Mouse (Mus musculus): Measurements from ENCODE around the gene Bst2. TPM values are rescaled to one million over a fixed set of nuclear protein-coding genes. Genes with fewer than 3 reads are reported as not detected.

Bst2 gene
- total RNA-seq, 2 experiments from 2014 or later, result 47.0 to 49.1 TPM

DNA sequence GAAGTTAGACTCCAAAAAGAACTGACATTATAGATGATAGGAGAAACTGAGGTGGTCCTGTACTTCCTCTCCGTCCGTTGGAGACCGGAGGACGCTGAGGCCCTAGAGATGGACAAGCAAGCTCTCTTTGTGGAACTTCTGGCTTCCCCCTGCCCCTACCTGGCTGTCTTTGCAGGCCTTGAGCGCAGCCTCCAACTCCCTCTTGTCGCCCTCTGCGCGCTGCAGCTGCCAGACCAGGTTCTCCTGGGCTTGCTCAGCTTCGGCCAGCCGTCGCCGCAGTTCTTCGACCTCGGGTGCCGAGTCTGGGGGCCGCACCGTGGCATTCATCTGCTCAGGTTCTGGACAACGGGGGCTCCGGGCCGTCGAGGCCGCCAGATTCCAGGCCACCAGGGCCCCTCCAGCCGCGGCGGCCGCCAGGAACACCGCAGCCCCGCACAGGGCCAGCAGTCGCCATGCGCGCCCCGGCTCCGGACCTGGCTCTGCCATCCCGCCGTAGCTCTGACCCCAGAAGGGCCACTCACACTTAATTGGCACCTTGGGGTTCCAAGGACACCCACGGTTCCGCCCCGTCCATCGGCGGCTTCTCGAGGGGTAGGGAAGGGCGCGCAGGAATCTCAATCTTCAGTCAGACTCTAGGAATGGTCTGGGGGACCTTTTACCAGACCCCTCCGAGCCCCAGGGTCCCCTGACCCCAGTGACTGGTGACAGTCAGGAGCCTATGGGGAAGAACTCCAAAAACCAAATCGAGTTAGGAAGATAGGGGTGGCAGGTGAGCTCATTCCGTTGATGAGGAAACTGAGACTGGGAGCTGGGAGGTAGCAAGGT is 11.8 kb downstream of the Bst2 start, which contains the start of gene Ccdc194:
Ccdc194 (minus strand) TSS at position 486 of the 825 bp plus-strand sequence.
- ATAC-seq (replicated peaks; ENCODE audit: poor library complexity, severe bottlenecking), result no peak

DNA sequence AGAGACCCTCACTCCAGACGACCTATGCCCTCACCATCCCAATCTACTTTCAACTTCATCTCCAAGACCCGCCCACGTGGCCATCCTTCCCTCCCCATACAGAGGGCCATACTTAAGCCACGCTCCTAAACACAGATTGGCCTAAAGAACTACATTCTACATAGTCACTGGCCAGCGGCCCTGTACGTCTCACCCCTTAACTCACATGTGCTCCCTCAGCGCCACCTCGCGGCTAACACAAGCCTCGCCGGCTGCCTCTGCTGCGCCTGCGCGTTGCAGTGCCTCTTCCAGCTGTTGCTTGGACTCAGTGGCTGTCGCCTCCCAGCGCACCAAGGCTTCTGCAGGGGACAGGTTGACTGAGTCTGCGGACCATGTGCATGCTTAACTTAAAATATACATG is 15.6 kb downstream of the Bst2 start:
- ATAC-seq (replicated peaks; ENCODE audit: poor library complexity, severe bottlenecking), result peak; percentile 98

DNA sequence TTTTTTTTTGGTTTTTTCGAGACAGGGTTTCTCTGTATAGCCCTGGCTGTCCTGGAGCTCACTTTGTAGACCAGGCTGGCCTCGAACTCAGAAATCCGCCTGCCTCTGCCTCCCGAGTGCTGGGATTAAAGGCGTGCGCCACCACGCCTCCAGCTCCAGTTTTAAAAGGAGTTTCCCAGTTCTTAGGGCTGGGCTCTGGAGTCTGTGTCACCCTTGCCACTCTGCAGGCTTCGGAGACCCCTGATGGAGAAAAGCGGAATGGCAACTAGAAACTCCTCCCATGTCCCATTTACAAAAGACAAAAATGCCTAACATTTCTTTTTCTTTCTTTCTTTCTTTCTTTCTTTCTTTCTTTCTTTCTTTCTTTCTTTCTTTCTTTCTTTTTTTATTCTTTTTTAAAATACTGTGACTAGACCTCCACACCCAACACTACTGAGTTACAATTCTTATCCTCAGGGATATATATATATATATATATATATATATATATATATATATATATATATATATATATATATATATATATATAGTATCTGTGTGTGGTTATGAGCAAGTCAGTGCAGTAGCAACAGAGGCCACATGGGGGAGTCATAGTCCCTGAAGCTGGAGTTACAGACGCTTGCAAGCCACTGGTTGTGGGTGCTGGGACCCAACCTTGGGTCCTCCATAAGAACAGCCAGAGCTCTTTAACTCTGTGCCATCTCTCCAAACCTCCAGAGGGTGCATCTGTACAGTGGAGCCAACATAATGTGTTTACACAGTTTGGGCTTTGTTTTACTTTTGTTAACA is 18.0 kb downstream of the Bst2 start:
- peak; percentile 61 for ATAC-seq (replicated peaks; ENCODE audit: poor library complexity, severe bottlenecking)

DNA sequence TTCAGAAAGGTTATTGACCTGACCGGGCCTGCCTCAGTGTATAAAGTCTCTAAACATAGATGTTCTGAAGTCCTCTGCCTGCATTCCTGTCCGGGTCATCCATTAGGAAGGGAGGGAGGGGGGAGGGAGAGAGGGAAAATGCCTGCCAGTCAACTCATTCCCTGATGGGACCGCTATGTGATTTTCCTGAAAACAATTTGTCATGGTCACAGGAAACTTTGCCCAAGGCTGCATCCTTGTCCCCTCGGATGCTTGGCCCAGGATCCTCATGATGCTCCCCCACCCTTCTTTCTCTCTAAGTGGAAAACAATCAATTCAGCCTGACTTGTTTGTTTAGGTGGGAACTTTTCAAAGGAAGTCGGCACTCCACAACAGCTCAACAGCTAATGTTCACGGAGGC is 20.5 kb downstream of the Bst2 start:
- no peak for ATAC-seq (replicated peaks; ENCODE audit: poor library complexity, severe bottlenecking)

DNA sequence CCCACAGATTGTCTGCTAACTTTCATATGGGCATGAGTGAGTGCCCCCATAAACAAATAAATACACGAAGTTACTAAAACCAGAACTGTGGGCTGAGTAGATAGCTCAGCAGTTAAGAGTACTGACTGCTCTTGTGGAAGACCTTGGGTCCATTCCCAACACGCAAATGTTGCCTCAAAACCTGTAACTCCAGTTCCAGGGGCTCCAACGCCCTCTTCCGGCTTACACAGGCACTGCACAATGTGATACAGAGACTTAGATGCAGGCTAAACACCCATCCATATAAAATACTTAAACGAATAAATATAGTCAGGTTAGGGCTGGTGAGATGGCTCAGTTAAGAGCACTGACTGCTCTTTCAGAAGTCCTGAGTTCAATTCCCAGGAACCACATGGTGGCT is 22.2 kb downstream of the Bst2 start:
- no peak for ATAC-seq (replicated peaks; ENCODE audit: poor library complexity, severe bottlenecking)

DNA sequence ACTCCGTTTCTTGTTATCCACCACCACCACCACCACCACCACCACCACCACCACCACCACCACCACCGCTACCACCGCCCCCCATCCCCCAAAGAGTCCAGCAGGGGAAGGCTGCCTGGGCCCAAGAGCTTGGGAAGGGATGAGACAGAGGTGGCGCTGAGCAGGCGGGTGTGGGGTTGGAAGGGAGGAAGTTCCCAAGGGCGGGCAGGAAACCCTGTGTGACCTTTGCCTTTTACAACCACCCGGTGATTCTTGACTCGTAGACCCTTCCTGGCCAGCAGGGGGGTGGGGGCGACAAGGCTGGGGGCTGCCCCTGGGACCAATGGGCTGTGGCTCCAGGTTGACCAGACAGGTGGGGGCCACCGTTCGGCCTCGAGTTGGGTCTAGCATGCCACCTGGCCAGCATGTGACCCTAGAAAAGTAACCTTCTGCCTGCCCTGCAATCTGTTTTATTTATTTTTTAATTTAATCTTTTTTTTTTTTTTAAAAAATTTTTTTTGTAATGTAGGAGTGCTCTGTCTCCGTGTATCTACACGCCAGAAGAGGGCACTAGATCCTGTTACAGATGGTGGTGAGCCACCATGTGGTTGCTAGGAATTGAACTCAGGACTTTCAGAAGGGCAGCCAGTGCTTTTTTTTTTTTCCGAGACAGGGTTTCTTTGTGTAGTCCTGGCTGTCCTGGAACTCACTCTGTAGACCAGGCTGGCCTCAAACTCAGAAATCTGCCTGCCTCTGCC is 24.1 kb downstream of the Bst2 start:
- ATAC-seq (replicated peaks; ENCODE audit: poor library complexity, severe bottlenecking), result 0 out of 2 replicates have a peak, but pooled peaks have one; percentile 34

DNA sequence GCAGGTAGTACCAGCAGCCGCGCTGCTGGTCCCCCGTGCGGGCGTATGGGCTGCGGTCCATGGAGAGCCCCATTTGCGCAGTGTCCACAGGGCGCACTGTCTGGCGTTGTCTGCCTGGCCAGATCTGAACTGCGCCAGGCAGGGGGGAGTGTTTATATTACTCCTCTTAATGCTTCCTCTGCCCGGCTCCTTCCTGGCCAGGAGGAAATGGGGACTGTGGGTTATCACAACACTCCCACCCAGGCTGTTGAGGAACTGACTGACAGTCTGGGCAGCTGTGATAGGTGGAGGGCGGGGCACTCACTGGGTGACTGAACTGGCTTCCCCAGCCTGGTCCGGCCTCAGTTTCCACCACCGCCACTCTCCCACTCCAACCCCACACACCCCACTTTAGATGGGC is 25.6 kb downstream of the Bst2 start, which contains the start of gene Plvap:
Plvap (minus strand) TSS at position 109 of the 400 bp plus-strand sequence.
- peak; percentile 84 for ATAC-seq (replicated peaks; ENCODE audit: poor library complexity, severe bottlenecking)

DNA sequence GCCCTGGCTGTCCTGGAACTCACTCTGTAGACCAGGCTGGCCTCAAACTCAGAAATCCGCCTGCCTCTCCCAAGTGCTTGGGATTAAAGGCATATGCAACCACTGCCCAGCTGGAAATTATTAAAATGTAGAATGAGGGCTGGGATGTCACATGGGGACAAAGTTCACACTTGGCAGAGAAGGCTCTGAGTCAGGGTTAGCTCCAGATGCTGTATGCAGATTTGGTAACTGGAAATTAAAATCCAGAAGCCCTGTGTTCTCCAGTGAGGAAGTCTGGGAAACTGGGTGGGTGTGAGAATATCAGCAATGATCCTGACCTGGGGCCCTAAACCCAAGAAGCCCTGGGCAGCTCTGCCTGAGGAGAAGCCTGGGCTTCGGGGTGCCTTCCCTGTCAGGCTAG is 27.9 kb downstream of the Bst2 start:
- no peak for ATAC-seq (replicated peaks; ENCODE audit: poor library complexity, severe bottlenecking)

DNA sequence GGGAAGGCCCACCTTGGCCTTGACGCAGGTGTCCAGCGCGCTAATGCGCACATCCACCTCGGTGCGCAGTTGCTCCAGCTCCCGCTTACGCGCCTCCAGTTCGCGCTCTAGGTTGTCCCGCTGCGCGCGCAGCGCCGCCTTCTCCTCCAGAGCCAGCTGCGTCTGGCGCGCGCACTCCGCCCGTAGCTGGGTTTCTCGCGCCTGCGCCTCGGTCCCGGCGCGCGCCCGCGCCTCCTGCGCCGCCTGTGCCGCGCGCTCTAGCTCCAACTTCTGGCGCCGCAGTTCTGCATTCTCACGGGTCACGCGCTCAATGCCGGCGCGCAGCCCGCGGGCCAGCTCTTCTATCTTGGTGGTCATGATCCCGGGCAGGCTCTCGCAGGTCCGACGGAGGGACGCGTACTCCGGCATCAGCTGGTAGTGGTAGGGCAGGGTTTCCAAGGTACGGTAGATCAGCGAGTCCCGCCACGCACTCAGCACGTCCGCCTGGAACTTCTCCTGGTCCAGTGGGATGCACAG is 29.6 kb downstream of the Bst2 start:
- ATAC-seq (replicated peaks; ENCODE audit: poor library complexity, severe bottlenecking), result peak; percentile 68

DNA sequence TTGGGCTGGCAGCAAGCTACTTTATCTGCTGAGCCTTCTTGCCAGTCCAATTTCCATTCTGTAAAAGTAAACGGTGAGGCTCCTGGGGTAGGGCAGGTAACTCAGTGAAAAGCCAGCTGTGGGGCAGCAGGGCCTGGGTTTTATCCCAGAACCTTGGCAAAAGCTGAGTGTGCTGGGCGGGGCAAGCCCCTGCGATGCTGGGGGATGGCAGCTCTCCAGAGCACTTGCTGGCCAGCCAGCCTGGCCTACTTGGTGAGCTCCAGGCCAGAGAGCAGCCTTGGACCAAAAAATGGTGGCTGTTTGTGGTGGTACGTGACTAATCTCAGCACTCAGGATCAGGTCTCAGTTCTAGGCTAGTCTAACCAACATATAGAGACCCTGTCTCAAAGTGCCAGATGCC is 31.3 kb downstream of the Bst2 start:
- no peak for ATAC-seq (replicated peaks; ENCODE audit: poor library complexity, severe bottlenecking)

DNA sequence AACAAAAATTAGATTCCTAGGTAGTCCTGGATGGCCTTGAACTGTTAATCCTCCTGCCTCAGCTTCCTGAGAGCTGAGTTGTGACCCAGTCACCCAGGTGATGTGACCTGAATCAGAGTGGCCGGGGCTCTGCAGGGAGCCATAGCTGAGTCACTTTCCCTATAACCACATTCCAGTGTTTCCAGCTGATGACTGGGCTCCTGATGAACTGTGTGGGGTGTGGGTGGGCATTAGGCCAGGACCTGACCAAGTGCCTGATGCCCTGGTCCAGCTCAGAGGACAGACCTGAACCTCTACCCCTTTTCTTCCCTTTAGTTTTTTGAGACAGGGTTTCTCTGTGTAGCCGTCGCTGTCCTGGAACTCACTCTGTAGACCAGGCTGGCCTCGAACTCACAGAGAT is 31.9 kb downstream of the Bst2 start:
- no peak for ATAC-seq (replicated peaks; ENCODE audit: poor library complexity, severe bottlenecking)

DNA sequence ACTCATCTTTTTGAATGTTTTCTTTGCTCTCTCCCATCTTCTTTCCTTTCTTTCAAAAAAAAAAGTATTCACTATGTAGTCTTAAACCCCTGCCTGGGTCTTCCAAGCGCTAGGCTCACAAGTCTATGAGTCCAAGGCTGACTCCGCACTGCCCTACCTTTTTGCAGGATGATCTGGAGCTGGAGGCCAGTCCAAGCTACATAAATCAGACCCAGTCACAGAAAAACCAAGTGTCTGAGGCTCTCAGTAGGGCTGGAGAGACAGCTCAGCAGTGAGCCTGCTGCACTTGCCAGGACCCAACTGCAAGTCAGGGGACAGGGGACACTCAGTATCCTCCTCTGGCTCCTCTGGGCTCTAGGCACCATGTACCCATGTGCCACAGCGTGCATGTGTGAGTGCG is 32.9 kb downstream of the Bst2 start:
- no peak for ATAC-seq (replicated peaks; ENCODE audit: poor library complexity, severe bottlenecking)

DNA sequence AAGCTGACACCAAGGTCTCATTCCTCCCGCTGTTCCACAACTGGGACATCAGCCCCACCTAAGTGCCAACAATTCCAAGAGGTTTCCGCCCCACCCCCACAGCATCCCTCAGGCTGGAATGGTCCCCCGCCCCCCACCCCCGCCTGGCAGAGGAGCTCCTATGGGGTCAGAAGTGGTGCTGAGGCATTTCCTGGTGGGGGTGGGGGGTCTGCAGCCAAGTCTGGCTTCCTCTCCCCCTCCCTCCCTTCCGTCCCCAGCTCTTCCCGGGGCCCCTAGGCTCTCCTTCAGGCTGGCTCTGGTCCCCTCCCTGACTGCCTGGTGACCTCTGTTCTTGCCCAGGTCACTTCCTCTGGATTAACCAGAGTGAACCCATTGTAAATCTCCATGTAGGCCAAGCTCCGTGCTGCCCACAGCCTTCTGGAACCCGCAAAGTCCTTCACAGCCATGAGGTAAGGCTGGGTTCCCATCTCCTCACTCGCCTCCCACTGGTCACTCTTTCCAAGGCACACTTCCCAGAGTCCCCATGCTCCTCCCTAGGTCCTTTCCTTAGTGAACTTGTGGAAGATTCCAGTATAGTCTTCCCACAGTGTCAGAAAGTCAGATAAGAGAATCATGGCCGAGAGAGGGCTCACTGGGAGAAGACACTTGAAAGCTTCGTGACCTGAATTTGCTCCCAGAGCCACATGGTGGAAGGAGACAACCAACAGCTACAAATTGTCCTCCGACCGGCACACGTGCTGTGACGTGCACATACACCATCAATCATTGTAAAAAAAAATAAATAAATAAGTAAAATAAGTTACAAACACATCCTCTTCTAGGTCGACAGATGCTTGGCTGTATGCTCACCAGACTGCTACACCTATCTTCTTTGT is 38.2 kb downstream of the Bst2 start:
- ATAC-seq (replicated peaks; ENCODE audit: poor library complexity, severe bottlenecking), result no peak

DNA sequence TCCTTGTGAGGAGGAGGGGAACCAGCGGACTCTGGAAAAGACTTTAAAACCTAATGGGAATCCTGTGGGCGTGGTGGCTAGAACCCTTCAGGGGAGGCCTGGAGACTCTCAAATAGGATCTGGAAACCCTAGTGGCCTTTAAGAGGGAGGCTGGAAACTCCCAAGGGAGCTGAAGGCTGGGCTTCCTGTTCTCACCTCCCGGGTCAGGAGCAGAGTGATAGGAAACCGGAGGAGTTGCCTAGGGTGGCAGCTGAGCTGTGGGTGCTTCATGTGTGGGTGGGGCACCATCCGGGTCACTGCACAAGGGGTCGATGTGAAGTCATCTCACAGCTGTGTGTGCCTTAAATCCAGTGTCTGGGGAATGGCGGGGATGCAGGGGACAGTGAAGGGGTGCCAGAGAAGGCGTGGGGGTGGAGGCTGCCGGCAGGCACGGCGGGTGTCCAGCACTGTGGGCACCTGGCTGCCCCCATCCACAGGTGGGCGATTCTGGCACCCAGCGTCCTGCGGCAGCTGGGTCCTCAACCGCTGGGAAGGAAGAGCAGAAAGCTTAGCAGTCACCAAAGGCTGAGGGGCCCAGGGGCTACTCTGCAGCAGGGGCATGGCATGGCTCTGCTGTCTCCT is 39.3 kb downstream of the Bst2 start:
- no peak for ATAC-seq (replicated peaks; ENCODE audit: poor library complexity, severe bottlenecking)

DNA sequence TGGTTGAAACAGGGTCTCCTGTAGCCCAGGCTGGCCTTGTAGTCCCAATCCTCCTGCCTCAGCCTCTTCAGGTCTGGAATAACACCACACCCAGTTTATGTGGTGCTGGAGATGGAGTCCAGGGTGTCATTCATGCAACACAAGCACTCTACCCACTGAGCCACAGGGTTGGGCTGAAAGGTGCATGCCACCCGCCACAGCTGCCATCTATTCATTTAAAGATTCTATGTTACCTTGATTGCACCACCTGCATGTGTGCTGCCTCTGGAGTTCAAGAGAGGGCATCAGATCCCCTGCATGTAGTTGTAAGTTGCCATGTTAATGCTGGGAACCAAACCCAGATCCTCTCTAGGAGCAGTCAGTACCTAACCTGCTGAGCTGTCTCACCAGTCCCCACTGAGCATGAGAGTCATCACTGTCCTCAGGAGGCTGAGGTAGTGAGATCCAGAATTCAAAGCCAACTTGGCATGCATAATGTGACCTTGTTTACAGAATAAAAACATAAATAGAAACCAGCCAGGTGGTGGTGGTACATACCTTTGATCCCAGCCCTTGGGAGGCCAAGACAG is 40.1 kb downstream of the Bst2 start:
- ATAC-seq (replicated peaks; ENCODE audit: poor library complexity, severe bottlenecking), result no peak

DNA sequence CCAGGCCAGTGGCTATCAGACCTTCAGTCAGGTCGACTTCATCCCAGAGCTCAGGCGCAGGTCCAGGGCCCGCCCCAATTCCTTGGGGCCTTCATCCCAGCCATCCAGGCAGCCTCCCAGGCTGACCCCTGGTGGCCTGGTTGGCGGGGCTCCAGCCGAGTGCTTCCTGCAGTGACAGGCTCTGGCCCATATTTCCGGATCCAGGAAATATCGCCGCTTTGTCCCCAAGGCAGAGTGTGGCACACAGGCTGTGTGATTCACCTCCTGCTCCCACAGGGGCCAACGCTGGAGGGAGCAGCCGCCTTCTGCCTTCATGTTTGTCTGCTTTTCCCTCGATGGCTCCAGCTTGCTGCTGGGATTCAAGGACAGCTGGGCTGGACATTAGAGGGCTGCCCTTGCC is 40.8 kb downstream of the Bst2 start:
- ATAC-seq (replicated peaks; ENCODE audit: poor library complexity, severe bottlenecking), result no peak

DNA sequence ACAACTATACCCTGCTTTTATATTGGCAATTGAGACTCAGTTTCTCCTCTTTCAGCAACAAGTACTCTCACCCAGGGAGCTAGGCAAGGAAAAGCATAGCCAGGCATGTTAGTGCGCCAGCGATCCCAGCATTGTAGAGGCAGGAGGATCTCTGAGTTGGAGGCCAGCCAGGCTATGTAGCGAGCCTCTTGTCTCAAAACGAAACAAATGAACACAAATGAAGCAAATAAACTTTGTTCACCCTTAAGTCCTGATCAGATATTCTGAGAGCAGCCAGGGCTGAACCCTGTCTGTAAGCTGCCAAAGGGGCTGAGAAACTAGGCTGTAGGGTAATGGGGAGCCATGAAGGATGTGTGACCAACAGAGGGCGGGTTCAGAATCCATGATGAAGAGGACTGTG is 41.4 kb downstream of the Bst2 start:
- ATAC-seq (replicated peaks; ENCODE audit: poor library complexity, severe bottlenecking), result no peak

DNA sequence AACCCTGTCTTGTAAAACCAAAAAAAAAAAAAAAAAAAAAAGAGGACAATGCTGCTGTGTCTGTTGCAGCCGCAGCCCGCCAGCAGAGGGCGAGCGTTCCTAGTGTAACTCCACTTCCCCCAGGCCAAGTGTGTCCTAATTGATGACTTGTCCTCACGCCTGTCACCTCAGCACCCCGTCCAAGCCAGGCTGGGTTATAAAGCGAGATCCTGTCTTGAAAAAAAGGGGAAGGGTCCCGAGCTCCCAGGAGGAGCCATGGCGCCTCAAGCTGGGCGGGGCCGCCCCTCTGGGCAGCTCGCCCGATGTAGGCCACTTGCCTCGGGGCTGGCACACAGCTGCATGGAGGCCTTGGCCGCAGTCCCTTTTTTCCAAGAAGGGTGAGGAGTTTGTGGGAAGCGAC is 42.2 kb downstream of the Bst2 start:
- peak; percentile 97 for ATAC-seq (replicated peaks; ENCODE audit: poor library complexity, severe bottlenecking)

DNA sequence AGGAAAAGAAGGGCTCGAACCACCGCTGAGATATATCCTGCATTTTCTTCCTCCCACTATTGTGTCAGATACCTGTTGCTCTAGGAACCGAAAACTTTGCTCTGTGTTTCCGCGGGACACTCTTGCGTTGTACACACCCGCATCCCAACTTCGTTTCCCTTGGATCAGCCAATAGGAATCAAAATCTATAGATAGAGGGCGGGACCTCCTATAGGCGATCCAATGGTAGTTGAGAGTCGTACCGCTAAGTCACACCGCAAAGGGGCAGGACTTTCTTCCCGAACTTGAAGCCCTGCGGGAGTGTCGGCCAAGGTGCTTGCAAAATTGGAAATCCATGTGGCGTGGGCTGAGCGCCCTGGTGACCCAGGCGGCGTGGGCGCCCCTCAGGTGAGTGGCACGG is 48.8 kb downstream of the Bst2 start:
- peak; percentile 93 for ATAC-seq (replicated peaks; ENCODE audit: poor library complexity, severe bottlenecking)
